Mouse (Mus musculus): Measurements from ENCODE around the gene Gpd2.
A peak's percentile ranks its signal among the peaks of the same experiment; 100 is the strongest.

The Gpd2 gene

DNA sequence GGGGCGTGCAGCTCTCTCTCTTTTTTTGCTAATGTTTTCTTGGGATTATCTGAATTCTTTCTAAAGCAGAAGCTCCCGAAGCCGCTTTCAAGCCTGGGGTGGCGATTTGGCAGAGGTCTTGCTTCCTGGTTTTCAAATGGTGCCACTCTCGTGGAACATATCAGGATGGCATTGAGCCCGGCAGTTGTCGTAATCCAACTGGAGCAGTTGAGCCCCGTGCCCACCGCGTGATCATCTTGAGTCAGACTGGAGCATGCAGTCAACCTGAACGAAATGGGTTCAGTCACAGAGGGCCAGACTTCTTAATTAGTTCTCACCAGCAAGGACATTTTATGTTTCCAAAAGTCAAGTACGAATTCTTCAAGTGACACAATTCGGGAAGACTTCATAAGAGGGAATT, 158.6 kb downstream of the Gpd2 start:
- DNase-seq = no peak

DNA sequence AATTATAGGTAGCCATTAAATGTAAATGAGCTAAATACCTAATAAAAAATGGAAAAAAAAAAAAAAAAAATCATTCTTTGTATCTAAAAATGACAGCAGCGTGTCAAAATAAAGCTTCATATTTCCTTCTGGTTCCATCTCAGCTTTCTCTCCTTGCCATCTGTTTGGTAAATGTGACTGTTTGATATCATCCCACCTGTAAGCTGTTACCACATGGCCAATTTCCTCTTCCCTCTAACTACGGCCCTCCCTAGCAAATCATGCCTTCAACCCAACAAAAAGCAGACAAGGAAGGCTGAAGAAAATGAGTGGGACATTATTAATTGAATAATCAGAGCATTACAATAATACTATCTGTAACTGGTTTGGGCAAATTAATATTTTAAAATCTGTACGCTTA, 160.3 kb downstream of the Gpd2 start:
- DNase-seq = peak in 1 of 2 experiments; percentile 13

DNA sequence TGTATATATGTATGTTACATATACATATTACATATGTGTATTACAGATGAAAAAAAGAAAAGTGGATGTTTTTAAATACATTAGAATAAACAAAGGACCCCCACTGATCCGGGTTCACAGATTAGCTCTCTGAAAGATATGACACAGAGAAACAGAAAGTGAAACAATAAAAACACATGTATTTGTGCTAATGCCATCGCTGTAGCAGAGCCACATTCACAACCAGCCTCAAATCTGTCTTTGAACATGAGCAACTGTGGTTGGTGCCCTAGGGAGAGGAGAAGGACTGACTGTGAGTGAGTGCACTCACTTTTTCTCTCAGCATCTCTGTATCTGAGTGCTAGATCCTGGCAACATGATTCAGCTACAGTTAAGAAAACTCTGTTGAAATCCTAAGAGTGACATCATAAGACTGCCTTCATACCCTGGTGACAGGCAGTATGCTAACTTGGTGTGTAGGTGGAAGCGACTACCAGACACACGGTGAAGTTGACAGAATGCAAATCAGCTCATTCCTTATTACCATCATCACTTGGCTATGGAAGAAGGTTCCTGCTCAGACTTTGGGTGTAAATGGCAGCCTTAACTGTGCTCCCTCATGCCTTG, 170.1 kb downstream of the Gpd2 start:
- DNase-seq = peak in 1 of 2 experiments; percentile 5

DNA sequence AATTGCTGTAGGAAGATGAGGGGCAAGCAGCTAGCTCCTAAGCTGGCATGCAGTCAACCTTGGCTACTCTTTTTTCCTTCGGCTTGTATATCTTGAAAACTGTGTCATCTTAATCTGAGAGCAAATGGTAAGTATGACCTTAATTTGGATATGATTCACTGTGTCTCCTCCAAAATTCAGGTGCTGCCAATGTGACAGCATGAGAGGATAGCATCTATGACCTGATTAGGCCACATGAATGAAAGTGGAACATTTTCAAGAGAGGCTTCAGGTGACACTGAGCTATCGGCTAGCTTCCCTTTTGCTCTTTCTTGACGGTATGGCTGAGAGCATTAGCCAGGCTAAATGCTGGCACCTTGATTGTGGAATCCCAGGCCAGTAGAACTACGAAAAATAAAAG, 171.0 kb downstream of the Gpd2 start:
- peak; percentile 14 to 44 for DNase-seq

DNA sequence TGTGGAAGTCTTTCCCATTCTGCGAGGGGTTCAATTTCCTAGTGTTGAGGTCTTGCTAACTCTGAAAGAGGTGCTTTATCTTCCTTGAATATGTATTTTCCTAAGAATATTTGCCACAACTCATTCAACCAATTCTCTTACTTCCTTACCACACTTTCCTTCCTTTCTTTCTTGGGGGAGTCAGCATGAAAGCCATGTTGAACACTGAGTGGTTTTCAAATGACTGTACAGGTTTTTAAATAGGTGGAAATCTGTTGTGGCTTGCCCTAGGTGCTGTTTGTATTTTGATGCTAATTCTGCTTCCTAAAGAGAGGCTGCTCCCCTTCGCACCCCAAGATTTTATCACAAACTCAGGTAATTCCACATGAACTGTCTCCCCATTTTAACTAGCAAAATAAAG, 174.1 kb downstream of the Gpd2 start:
- no peak for DNase-seq

DNA sequence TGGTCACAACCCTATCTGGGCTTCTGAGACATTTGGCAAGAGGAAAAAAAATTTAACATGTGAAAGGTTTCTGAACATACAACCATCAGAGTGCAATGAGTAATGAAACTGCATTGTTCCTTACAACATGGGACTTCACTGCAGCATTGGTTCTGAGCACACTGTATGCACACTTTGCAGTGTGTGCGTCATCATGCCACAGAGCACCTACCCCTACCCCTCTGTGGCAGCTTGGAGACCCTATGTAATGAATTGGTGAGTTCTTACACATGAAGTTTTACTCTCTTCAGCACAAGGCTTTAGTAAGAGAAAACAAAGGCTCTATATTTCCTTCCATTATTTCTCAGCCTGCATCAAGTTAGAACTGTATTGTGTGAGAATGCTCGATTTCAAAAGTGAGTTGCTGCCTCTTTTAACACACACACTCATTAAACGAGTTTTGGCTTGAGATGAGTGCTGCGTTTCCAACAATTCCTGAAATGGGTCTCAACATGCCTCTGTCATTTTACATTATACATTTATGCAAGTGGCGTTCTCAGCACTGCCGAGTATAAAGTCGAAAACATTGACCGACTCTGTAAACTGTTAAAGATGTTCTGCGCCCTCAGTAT, 177.2 kb downstream of the Gpd2 start:
- DNase-seq = no peak

DNA sequence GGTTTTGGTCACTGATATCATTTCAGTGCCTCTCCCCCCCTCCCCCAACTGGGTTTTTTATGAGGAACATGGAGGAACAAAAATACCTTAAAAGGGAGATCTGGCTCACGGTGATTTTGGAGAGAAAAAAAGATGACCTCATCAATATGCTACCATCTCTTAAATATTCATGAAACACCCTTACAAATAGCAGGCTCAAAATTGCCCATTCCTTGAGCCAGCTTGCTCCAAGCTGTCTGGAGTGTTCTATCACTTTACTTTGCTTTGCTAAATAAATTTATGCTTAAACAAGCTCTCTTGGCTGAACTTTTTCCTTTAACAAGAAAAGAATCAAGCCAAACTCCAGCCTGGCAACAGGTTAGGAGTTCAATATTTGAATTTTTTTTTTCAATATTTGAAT, 179.3 kb downstream of the Gpd2 start:
- DNase-seq = no peak

Data from cerebellum, adult 18-20 months (tissue).